Mouse (Mus musculus): ENCODE measurements around the gene Rap1b. TPM values are rescaled to one million over a fixed set of nuclear protein-coding genes. Genes with fewer than 3 reads are reported as not detected.

Gene Rap1b
- total RNA-seq, 2 experiments from 2014 or later = 143 to 149 TPM

- DNase-seq (ENCODE audit: low spot score in 2 of 2) = no peak
These were observed 72.6 kb downstream of the Rap1b start for GRCm38 (mm10) chr10:117773106-117773720.

- DNase-seq (ENCODE audit: low spot score in 2 of 2) = no peak
These were observed 73.3 kb downstream of the Rap1b start for GRCm38 (mm10) chr10:117772364-117773105.

DNA sequence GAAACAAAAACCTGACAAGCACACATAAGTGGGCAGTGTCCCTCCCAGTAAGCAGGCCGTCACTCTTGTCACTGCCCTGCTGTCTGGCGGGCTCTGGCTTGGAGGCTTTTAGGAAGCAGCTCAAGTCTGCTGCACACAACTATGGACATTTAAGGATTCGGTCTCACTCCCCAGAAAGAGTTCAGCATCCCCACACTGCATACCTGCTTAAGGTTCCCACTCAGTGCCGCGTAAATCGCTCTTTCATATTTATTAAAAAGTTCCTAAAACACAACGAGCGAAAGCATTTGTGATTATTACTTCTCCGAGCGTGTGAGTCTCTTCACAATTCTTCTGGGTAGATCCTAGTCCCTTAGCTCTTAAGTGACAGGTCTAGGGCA, 74.7 kb downstream of the Rap1b start:
- no peak for DNase-seq (ENCODE audit: low spot score in 2 of 2)

DNA sequence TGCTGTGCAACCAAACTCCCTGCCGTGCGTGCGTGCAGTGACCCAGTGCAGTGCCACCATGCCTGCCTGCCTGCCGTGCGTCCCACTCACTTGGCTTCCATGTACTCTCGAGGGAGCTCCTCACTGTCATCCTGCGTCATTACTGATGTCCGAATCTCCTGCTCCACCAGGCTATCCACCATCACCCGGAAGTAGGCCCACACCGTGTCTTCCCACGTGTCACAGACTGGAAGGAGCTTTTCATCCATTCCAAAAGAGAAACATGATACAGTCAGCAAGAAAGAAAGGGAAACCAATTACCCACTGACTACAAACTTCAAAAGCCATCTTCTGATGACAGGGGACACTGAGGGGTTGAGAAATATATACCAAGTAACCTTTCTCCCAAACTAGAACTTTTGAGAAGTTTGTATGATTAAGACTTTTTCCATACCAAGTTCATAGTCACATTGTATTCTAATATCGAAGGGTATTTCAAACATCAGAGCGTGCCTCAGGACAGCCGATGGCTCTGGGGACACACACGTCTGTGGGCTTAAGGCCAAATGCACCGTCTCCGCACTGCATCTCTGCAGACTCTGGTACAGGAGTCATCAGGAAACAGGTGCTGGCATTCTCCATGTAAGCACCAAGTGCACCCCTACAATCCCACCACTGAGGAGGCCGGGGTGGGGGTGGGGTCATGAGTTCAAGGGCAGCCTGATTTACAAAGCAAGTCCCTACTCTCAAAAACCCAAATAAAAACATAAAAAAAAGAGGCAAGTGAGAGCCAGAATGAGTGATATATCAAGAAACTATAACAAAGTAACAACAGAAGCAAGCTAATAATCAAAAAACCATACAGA, 75.3 kb downstream of the Rap1b start:
- no peak for DNase-seq (ENCODE audit: low spot score in 2 of 2)

GRCm38 (mm10) chr10:117769541-117770285, 76.1 kb downstream of the Rap1b start:
- no peak for DNase-seq (ENCODE audit: low spot score in 2 of 2)

- no peak for DNase-seq (ENCODE audit: low spot score in 2 of 2)
These were observed 77.7 kb downstream of the Rap1b start for GRCm38 (mm10) chr10:117768141-117768440.

GRCm38 (mm10) chr10:117767286-117768140, 78.3 kb downstream of the Rap1b start:
- no peak for DNase-seq (ENCODE audit: low spot score in 2 of 2)

- no peak for DNase-seq (ENCODE audit: low spot score in 2 of 2)
These were observed 79.0 kb downstream of the Rap1b start for GRCm38 (mm10) chr10:117766896-117767160.

DNA sequence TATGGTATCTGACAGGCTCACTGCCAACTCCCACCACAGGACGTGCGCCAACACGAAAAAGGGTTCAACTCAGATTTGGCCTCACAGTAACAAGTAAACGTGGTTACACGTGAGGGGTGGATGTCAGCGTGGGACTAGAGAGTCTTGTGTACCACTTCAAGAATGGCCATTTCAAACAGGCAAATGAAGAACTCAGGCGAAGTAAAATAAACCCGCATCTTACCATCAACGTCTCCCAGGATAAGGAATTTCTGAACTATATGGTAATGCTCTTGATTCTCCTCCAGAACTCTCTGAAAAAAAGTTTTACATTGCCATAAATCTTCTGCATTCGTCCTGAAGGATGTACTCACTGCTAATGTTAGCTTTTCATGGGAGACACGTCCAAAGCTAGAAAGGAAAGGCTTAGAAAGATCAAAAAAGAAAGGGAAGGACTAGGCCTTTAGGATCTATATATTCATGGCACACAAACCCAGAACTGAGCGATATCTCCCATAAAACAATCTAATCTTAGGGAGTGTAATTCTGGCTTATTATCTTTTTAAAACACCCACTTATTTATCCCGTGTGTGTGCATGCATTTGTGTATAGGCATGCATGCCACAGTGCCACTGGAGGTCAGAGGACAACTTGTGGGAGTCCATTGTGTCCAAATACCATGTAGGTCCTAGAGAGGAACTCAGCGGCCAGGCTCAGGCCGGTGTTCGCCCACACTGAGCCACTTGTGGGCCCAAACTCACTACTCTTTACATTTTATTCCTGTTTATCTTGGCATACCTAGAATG, 79.5 kb downstream of the Rap1b start:
- DNase-seq (ENCODE audit: low spot score in 2 of 2) = no peak

GRCm38 (mm10) chr10:117765116-117765894, 80.5 kb downstream of the Rap1b start:
- DNase-seq (ENCODE audit: low spot score in 2 of 2) = no peak

DNA sequence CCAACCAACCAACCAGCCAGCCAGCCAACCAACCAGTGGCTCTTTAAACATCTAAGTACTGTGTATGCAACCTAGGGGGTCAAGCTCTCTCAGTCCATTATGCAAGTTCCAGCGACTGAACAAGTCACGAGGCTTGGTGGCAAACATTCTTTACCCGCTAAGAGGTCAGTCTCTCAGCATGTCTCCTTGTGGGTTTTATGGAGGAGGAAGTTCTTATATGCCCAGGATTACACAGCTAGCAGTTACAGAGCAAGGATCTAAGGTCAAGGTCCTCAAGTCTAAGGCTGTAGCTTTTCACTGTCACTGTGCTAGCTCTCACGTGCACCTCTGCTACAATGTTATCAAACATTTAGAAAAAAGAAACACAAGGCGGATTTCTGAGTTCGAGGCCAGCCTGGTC, 81.2 kb downstream of the Rap1b start:
- DNase-seq (ENCODE audit: low spot score in 2 of 2) = no peak

Other genes with a start within 250 kb of the Rap1b start
- gene Cpm, start 216.5 kb downstream of the Rap1b start, total RNA-seq (2021) = 10 to 100 TPM; 24.4 to 25.3 TPM
- gene Mdm2, start 135.3 kb downstream of the Rap1b start, total RNA-seq (2021) = 10 to 100 TPM; 63.3 to 67.4 TPM
- 10 to 100 TPM; 15.2 TPM for gene Slc35e3, start 99.7 kb downstream of the Rap1b start, total RNA-seq (2021)
- gene Nup107, start 53.3 kb downstream of the Rap1b start, total RNA-seq (2021) = 10 to 100 TPM; 28.7 to 30.2 TPM